Mouse (Mus musculus) CD4-positive, CD25-positive, alpha-beta regulatory T cell, adult 4 months (primary cell): ENCODE measurements around the gene Dazl. TPM values are rescaled to one million over a fixed set of nuclear protein-coding genes. Genes with fewer than 3 reads are reported as not detected.
A peak's percentile ranks its signal among the peaks of the same experiment; 100 is the strongest.

ENCODE experiments used
- ATAC-seq: one replicate; pipeline ENCODE4 v1.8.0; 2017
- polyA plus RNA-seq, 2 experiments: library from polyadenylated mRNA; unstranded; fragments of 100-300 nt; shearing (Covaris generic); gene quantifications; one replicate each; pipeline ENCODE4 v1.2.1; 2017

Dazl gene
- under 1 TPM in 1 of 2 experiments, not detected in 1; 0.26 TPM for polyA plus RNA-seq

GRCm38 (mm10) chr17:50293241-50293731 lies at the start of gene Dazl:
Dazl (minus strand) TSS chr17:50293636.
- ATAC-seq, result no peak

- no peak for ATAC-seq
Observed at GRCm38 (mm10) chr17:50341850-50342544, 48.6 kb upstream of the Dazl start.

- no peak for ATAC-seq
Observed at GRCm38 (mm10) chr17:50338901-50339300, 45.5 kb upstream of the Dazl start.

- no peak for ATAC-seq
Observed at GRCm38 (mm10) chr17:50335776-50336175, 42.3 kb upstream of the Dazl start.

GRCm38 (mm10) chr17:50334694-50335093 lies 41.3 kb upstream of the Dazl start:
- ATAC-seq, result no peak

GRCm38 (mm10) chr17:50332012-50332300 lies 38.5 kb upstream of the Dazl start:
- ATAC-seq, result no peak

- peak; percentile 92 for ATAC-seq
Observed at GRCm38 (mm10) chr17:50331171-50332011, 38.0 kb upstream of the Dazl start.

- ATAC-seq, result no peak
Observed at GRCm38 (mm10) chr17:50330245-50330644, 36.8 kb upstream of the Dazl start.

- ATAC-seq, result no peak
Observed at GRCm38 (mm10) chr17:50324658-50325057, 31.2 kb upstream of the Dazl start.

GRCm38 (mm10) chr17:50318810-50319209 lies 25.4 kb upstream of the Dazl start:
- ATAC-seq, result no peak

- no peak for ATAC-seq
Observed at GRCm38 (mm10) chr17:50316216-50317150, 23.0 kb upstream of the Dazl start.

GRCm38 (mm10) chr17:50310148-50310802 lies 16.8 kb upstream of the Dazl start:
- ATAC-seq, result no peak

GRCm38 (mm10) chr17:50309512-50310072 lies 16.2 kb upstream of the Dazl start:
- no peak for ATAC-seq

GRCm38 (mm10) chr17:50308880-50309279 lies 15.4 kb upstream of the Dazl start:
- no peak for ATAC-seq

GRCm38 (mm10) chr17:50308059-50308647 lies 14.7 kb upstream of the Dazl start:
- ATAC-seq, result no peak

GRCm38 (mm10) chr17:50302867-50303266 lies 9.4 kb upstream of the Dazl start:
- no peak for ATAC-seq

GRCm38 (mm10) chr17:50300171-50300841 lies 6.9 kb upstream of the Dazl start:
- ATAC-seq, result no peak

- ATAC-seq, result no peak
Observed at GRCm38 (mm10) chr17:50298821-50299220, 5.4 kb upstream of the Dazl start.

- no peak for ATAC-seq
Observed at GRCm38 (mm10) chr17:50294726-50295125, 1.3 kb upstream of the Dazl start.

GRCm38 (mm10) chr17:50292661-50293171 lies 720 bp downstream of the Dazl start:
- ATAC-seq, result peak; percentile 85
